Mouse (Mus musculus) cerebellum, adult 2 months (tissue): ENCODE results near the gene Mcm3ap. TPM values are rescaled to one million over a fixed set of nuclear protein-coding genes. Genes with fewer than 3 reads are reported as not detected.

Experiments
- DNase-seq, 2 experiments: peaks; one replicate each; pipeline ENCODE4 v3.0.0; 2021
- H3K27ac ChIP-seq: fragments of 200-500 bp; 2 replicates; pipeline ENCODE4 v1.5.1; 2012; ENCODE audit warnings: low read length, control low read depth, inconsistent platforms; ENCODE audit not compliant: insufficient read depth
- H3K27me3 ChIP-seq: fragments of 200-500 bp; 2 replicates; pipeline ENCODE4 v1.6.1; 2012; ENCODE audit warnings: inconsistent platforms, mild to moderate bottlenecking, low read length, moderate library complexity; ENCODE audit not compliant: control insufficient read depth, insufficient read depth
- H3K4me1 ChIP-seq: fragments of 200-500 bp; 2 replicates; pipeline ENCODE4 v1.6.1; 2011; ENCODE audit warnings: low read length; ENCODE audit not compliant: control insufficient read depth, insufficient read depth
- H3K4me3 ChIP-seq: fragments of 200-500 bp; replicated peaks from 2 replicates; pipeline ENCODE3; 2011; ENCODE audit warnings: mild to moderate bottlenecking, low read depth, low read length, control low read depth; ENCODE audit not compliant: insufficient read depth
- CTCF ChIP-seq: fragments of 200-500 bp; IDR thresholded peaks from 2 replicates; pipeline ENCODE4 v1.5.1; 2011; ENCODE audit warnings: low read depth, mild to moderate bottlenecking, control low read depth, low read length, moderate library complexity, borderline replicate concordance; ENCODE audit not compliant: insufficient read depth
- POLR2A ChIP-seq: fragments of 200-500 bp; IDR thresholded peaks from 2 replicates; pipeline ENCODE4 v1.6.1; 2011; ENCODE audit warnings: low read length, control low read depth, borderline replicate concordance; ENCODE audit not compliant: insufficient read depth
- WGBS: fragments of 180-500 bp; shearing (Covaris S2); methylation state at CpG from one replicate; pipeline ENCODE4 v1.1.7; 2018; 5-methylcytosine and 5-hydroxymethylcytosine counted together
- polyA plus RNA-seq: library from polyadenylated mRNA; depleted of rRNA; stranded (reverse); fragments of >200 nt; gene quantifications from 2 replicates; pipeline ENCODE4 v1.2.3, GENCODE M21; 2012; rRNA removed

The Mcm3ap gene
- 51.5 and 54.4 TPM in 2 replicates for polyA plus RNA-seq

GRCm38 (mm10) chr10:76468203-76469162, at the start of gene Mcm3ap, which contains the start of gene Ybey:
Gene Mcm3ap, plus strand, starts transcription at chr10:76468927.
Gene Ybey, minus strand, starts transcription at chr10:76469114.
- WGBS: 1% methylated on average over 55 of the region's 55 CpGs
- no peaks in the 10 kb centered on the region for H3K27me3 ChIP-seq
- peak; percentile 89 to 93 for DNase-seq
- peak within 1 kb of the TSS; percentile 84 for H3K4me3 ChIP-seq
- peak within 1 kb of the TSS; percentile 55; the same call in 1 of the 2 replicates for H3K27ac ChIP-seq
- H3K4me1 ChIP-seq: peaks cover 5% of the 10 kb centered on the region; the same call in 1 of the 2 replicates
- TF ChIP-seq CTCF (peak; percentile 33; the same call in 1 of the 2 replicates), POLR2A (peak; percentile 72; the same call in 1 of the 2 replicates)

GRCm38 (mm10) chr10:76425674-76426073, 43.1 kb upstream of the Mcm3ap start:
- no peak overlapping the region for H3K4me3 ChIP-seq
- no peaks in the 10 kb centered on the region for H3K4me1 ChIP-seq
- no peaks in the 10 kb centered on the region for H3K27me3 ChIP-seq
- WGBS: 94% methylated on average over 7 of the region's 7 CpGs
- no peak for DNase-seq
- H3K27ac ChIP-seq: no peak overlapping the region
- TF ChIP-seq POLR2A (no peak), CTCF (no peak)

- WGBS: 91% methylated on average over 11 of the region's 11 CpGs
- Histone ChIP-seq H3K4me1 (no peaks in the 10 kb centered on the region), H3K27me3 (no peaks in the 10 kb centered on the region), H3K4me3 (no peak overlapping the region), H3K27ac (no peak overlapping the region)
- no peak for DNase-seq
- no peak for TF ChIP-seq CTCF
- no peak for TF ChIP-seq POLR2A
These were observed 34.8 kb upstream of the Mcm3ap start for GRCm38 (mm10) chr10:76433925-76434324.

GRCm38 (mm10) chr10:76439107-76439890, 29.4 kb upstream of the Mcm3ap start:
- WGBS: 93% methylated on average over 9 of the region's 9 CpGs
- Histone ChIP-seq H3K4me1 (no peaks in the 10 kb centered on the region), H3K27me3 (no peaks in the 10 kb centered on the region), H3K4me3 (no peak overlapping the region), H3K27ac (no peak overlapping the region)
- DNase-seq: no peak
- TF ChIP-seq CTCF (no peak), POLR2A (no peak)

- TF ChIP-seq CTCF: no peak
- Histone ChIP-seq H3K27me3 (no peaks in the 10 kb centered on the region), H3K4me1 (no peaks in the 10 kb centered on the region), H3K4me3 (no peak within 1 kb of the TSS), H3K27ac (no peak within 1 kb of the TSS)
- DNase-seq: no peak
- 93% methylated on average over 17 of the region's 17 CpGs for WGBS
These were observed 28.4 kb upstream of the Mcm3ap start, which contains the start of gene AC141477.1 for GRCm38 (mm10) chr10:76440281-76440680. Gene AC141477.1, minus strand, starts transcription at chr10:76440444.

GRCm38 (mm10) chr10:76442178-76443088, 26.3 kb upstream of the Mcm3ap start, which contains the start of gene Pcnt:
Gene Pcnt, minus strand, starts transcription at chr10:76442786.
- H3K27ac ChIP-seq: peak within 1 kb of the TSS; percentile 78
- H3K4me3 ChIP-seq: peak within 1 kb of the TSS; percentile 81
- WGBS: under 1% methylated on average over 78 of the region's 78 CpGs
- H3K27me3 ChIP-seq: no peaks in the 10 kb centered on the region
- H3K4me1 ChIP-seq: no peaks in the 10 kb centered on the region
- TF ChIP-seq CTCF (peak; percentile 62; the same call in 1 of the 2 replicates), POLR2A (peak; percentile 13; the same call in 1 of the 2 replicates)
- peak; percentile 97 to 98 for DNase-seq
